Mouse (Mus musculus): ENCODE data around the gene Map1a.

DNA sequence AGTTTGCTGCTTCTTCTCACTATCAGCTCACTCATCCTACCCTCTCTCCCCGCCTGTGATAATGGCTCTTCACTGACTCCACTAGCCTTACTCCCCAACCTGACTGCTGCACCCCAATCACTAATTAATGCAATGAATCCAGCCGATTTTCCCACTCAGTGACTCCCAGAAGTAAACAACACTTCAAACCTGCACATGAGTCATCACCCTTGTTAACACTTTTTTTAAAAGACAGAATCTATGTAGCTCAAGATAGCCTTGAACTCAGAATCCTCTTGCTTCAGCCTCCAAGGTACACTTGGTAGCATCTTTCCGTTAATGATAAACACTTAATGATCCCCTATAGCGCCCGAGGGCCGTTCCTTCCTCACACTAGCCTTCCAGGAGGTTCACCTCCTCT is 65.0 kb downstream of the Map1a start:
- TF ChIP-seq POLR2A (IDR thresholded peaks at IDR 0.05; ENCODE audit: low read depth, low read length) (no peak), CTCF (IDR thresholded peaks at IDR 0.05; ENCODE audit: extremely low read depth, insufficient read length, insufficient replicate concordance, low read depth, low read length) (no peak)

All from small intestine, adult 2 months (tissue).